Mouse (Mus musculus) adrenal gland, postnatal 36 days (tissue): ENCODE measurements around the gene Stat4. TPM values are rescaled to one million over a fixed set of nuclear protein-coding genes. Genes with fewer than 3 reads are reported as not detected.
A peak's percentile ranks its signal among the peaks of the same experiment; 100 is the strongest.

ENCODE experiments used
- DNase-seq, 2 experiments: peaks; one replicate each; pipeline ENCODE4 v3.0.0; 2021; ENCODE audit warnings: mixed read lengths in 1 of 2
- total RNA-seq, 2 experiments: library from RNA; stranded (reverse); gene quantifications; 2 replicates each; pipeline ENCODE4 v1.2.3; 2021

Stat4 gene
- total RNA-seq, 2 experiments from 2014 or later, result 0.26 to 0.33 TPM

GRCm38 (mm10) chr1:52111217-52111616, 124.3 kb downstream of the Stat4 start:
- DNase-seq, result no peak

- peak; percentile 64 to 72 for DNase-seq
Measured at GRCm38 (mm10) chr1:52112301-52112700, 125.4 kb downstream of the Stat4 start.

GRCm38 (mm10) chr1:52113067-52113665, 126.2 kb downstream of the Stat4 start:
- DNase-seq, result no peak

- DNase-seq, result peak; percentile 99 to 100
Measured at GRCm38 (mm10) chr1:52113666-52114069, 126.7 kb downstream of the Stat4 start.

- DNase-seq, result no peak
Measured at GRCm38 (mm10) chr1:52116441-52116840, 129.5 kb downstream of the Stat4 start.

- DNase-seq, result no peak
Measured at GRCm38 (mm10) chr1:52117777-52118176, 130.8 kb downstream of the Stat4 start.

- DNase-seq, result peak; percentile 88 to 91
Measured at GRCm38 (mm10) chr1:52118860-52119591, 132.1 kb downstream of the Stat4 start, which contains the start of gene Stat1. Stat1 (plus strand) TSS chr1:52119440.

GRCm38 (mm10) chr1:52119691-52120090, 132.7 kb downstream of the Stat4 start:
- DNase-seq, result peak in 1 of 2 experiments; percentile 32

- no peak for DNase-seq
Measured at GRCm38 (mm10) chr1:52120191-52120590, 133.2 kb downstream of the Stat4 start.

- DNase-seq, result no peak
Measured at GRCm38 (mm10) chr1:52121052-52121451, 134.1 kb downstream of the Stat4 start.

GRCm38 (mm10) chr1:52124818-52125217, 137.9 kb downstream of the Stat4 start:
- no peak for DNase-seq

- no peak for DNase-seq
Measured at GRCm38 (mm10) chr1:52127350-52127749, 140.4 kb downstream of the Stat4 start.

GRCm38 (mm10) chr1:52129794-52130193, 142.8 kb downstream of the Stat4 start:
- no peak for DNase-seq

- DNase-seq, result no peak
Measured at GRCm38 (mm10) chr1:52131787-52132377, 144.9 kb downstream of the Stat4 start.

- DNase-seq, result no peak
Measured at GRCm38 (mm10) chr1:52133254-52133653, 146.3 kb downstream of the Stat4 start.

- no peak for DNase-seq
Measured at GRCm38 (mm10) chr1:52137292-52137691, 150.3 kb downstream of the Stat4 start.

GRCm38 (mm10) chr1:52140534-52140933, 153.6 kb downstream of the Stat4 start:
- no peak for DNase-seq

GRCm38 (mm10) chr1:52141482-52141881, 154.5 kb downstream of the Stat4 start:
- peak; percentile 23 to 32 for DNase-seq

- no peak for DNase-seq
Measured at GRCm38 (mm10) chr1:52142117-52142516, 155.2 kb downstream of the Stat4 start.

GRCm38 (mm10) chr1:52143191-52143590, 156.2 kb downstream of the Stat4 start:
- DNase-seq, result no peak

GRCm38 (mm10) chr1:52143596-52144156, 156.7 kb downstream of the Stat4 start:
- no peak for DNase-seq

- no peak for DNase-seq
Measured at GRCm38 (mm10) chr1:52144907-52145306, 158.0 kb downstream of the Stat4 start.
